Mouse (Mus musculus) spleen, adult 2 months (tissue): Measurements from ENCODE around the gene Msrb1. TPM values are rescaled to one million over a fixed set of nuclear protein-coding genes. Genes with fewer than 3 reads are reported as not detected.
"Not testable (repeated sequence)": the region's sequence is repeated elsewhere in the genome, so short reads cannot be mapped to it uniquely, and the experiment has no call there.

Experiments used
- DNase-seq, 2 experiments: peaks; one replicate each; pipeline versions ENCODE4 v3.0.0 to v3.0.0-alpha.2; 2012 to 2021; ENCODE audit warnings: low spot score in 2 of 2, low read depth in 1 of 2
- H3K27ac ChIP-seq: fragments of 200-500 bp; 2 replicates; pipeline ENCODE4 v1.5.1; 2012; ENCODE audit warnings: low read length, inconsistent platforms; ENCODE audit not compliant: insufficient read depth
- H3K27me3 ChIP-seq: fragments of 200-500 bp; 2 replicates; pipeline ENCODE4 v1.6.1; 2012; ENCODE audit warnings: mild to moderate bottlenecking, moderate library complexity, low read length, inconsistent platforms; ENCODE audit not compliant: control insufficient read depth, insufficient read depth
- H3K36me3 ChIP-seq: fragments of 200-500 bp; 2 replicates; pipeline ENCODE4 v1.6.1; 2012; ENCODE audit warnings: mild to moderate bottlenecking, low read length, inconsistent platforms; ENCODE audit not compliant: control insufficient read depth, insufficient read depth
- H3K4me1 ChIP-seq: fragments of 200-500 bp; 2 replicates; pipeline ENCODE4 v1.6.1; 2011; ENCODE audit warnings: inconsistent platforms; ENCODE audit not compliant: control insufficient read depth, insufficient read depth, insufficient read length
- H3K4me3 ChIP-seq: fragments of 200-500 bp; 2 replicates; pipeline ENCODE4 v1.5.1; 2011; ENCODE audit warnings: mild to moderate bottlenecking, inconsistent platforms; ENCODE audit not compliant: insufficient read depth, insufficient read length; ENCODE audit errors: extremely low read depth
- CTCF ChIP-seq: fragments of 200-500 bp; IDR thresholded peaks from 2 replicates; pipeline ENCODE4 v1.5.1; 2011; ENCODE audit warnings: mild to moderate bottlenecking, inconsistent platforms; ENCODE audit not compliant: insufficient read depth, insufficient read length, insufficient replicate concordance; ENCODE audit errors: extremely low read depth
- POLR2A ChIP-seq: fragments of 200-500 bp; IDR thresholded peaks from 2 replicates; pipeline ENCODE4 v1.6.1; 2011; ENCODE audit warnings: low read depth, low read length, inconsistent platforms
- WGBS: fragments of 180-500 bp; shearing (Covaris S2); methylation state at CpG from one replicate; pipeline ENCODE4 v1.1.7; 2018; 5-methylcytosine and 5-hydroxymethylcytosine counted together
- polyA plus RNA-seq: library from polyadenylated mRNA; depleted of rRNA; stranded (reverse); fragments of >200 nt; gene quantifications from 2 replicates; pipeline ENCODE4 v1.2.3, GENCODE M21; 2012

The Msrb1 gene
- polyA plus RNA-seq, 1 experiment = 66.9 TPM

DNA sequence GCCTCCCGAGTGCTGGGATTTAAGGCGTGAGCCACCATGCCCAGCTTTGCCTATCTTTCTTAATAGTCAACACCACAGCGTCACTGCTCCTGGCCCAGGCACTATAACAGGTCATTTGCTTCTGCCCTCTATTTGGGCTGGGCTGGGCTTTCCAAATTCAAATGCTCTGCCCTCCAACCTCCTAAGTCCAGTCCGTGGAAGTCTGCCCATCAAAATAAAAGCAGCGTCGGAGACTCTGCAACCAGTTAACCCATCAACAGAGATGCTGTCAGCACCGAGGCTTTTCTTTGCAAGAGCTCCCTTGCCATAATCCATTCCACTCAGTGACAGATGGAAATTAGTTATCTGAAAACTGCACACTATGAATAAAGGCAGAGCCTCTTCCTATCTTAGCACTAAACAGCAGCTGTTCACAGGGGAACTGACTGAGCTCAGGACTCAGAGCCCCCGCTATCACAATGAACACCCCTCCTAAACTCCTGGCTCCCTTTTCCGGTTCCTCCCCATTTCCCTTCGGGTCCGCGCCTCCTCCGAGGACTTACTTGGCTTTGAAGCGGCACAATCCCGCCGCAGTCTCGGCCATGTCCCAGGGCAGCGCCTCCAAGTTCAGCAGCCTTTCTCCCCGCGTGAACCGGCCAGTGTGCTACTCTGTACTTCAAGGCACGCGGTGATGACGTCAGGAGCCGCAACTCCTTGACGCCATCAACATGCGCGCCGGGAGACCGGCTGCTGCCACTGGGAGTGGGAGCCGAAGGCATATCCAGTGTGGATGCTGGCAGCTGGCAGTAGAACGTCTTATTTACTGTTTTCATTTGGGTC is 29.3 kb upstream of the Msrb1 start, which contains the start of gene Tbl3:
TSS of gene Tbl3 (minus strand) at position 679 of the 819 bp plus-strand sequence.
- Histone ChIP-seq H3K27me3 (no peaks in the 10 kb centered on the region), H3K27ac (peak within 1 kb of the TSS; percentile 66), H3K36me3 (peaks cover 11% of the 10 kb centered on the region), H3K4me1 (no peaks in the 10 kb centered on the region; the same call in 1 of the 2 replicates), H3K4me3 (peak within 1 kb of the TSS; percentile 84)
- 2% methylated on average over 32 of the region's 32 CpGs for WGBS
- DNase-seq = peak; percentile 79 to 89
- no peak for TF ChIP-seq CTCF
- TF ChIP-seq POLR2A = peak; percentile 72

DNA sequence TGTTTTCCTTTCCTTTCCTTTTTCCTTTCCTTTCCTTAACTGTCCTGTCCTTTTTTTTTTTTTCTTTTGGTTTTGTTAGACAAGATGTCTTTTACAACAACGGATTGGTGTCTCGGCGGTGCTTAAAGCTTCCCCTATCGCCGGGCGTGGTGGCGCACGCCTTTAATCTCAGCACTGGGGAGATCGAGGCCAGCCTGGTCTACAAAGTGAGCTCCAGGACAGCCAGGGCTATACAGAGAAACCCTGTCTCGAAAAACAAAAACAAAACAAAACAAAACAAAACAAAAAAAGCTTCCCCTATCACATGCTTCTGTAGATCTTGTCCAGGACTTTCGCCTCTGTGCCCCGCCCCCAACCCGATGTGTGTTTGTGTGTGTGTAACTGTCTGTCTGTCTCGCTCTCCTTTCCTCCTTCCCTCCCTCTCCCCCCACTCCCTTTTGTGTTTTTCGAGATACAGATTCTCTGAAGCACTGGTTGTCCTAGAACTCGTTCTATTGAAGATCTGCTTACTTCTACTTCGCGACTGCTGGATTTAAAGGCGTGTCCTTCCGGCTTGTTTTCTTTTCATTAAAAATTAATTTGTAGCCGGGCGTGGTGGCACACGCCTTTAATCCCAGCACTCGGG is 28.5 kb upstream of the Msrb1 start:
- peak overlapping the region; percentile 84 for H3K4me3 ChIP-seq
- H3K27me3 ChIP-seq = no peaks in the 10 kb centered on the region
- 2% methylated on average over 24 of the region's 24 CpGs for WGBS
- DNase-seq = no peak
- no peaks in the 10 kb centered on the region; the same call in 1 of the 2 replicates for H3K4me1 ChIP-seq
- H3K36me3 ChIP-seq = peaks cover 7% of the 10 kb centered on the region; the same call in 1 of the 2 replicates
- TF ChIP-seq POLR2A = no peak
- TF ChIP-seq CTCF = no peak
- H3K27ac ChIP-seq = peak overlapping the region; percentile 55

DNA sequence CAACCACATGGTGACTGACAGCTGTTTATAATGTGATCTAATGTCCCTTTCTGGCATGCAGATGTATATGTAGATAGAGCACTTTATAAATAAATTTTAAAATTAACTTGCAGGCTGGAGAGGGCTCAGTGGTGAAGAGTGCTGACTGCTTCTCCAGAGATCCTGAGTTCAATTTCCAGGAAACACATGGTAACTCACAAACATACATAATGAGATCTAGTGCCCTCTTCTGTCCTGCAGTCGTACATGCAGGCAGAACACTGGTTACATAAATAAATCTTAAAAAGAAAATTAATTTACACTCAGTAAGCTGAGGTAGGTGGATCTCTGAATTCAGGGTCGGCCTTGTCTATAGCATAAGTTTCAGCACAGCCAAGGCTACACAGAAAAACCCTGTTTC is 27.8 kb upstream of the Msrb1 start:
- peak in 1 of 2 experiments; percentile 35 for DNase-seq
- 22% methylated on average over 2 of the region's 2 CpGs for WGBS
- Histone ChIP-seq H3K4me3 (no peak overlapping the region), H3K27ac (no peak overlapping the region), H3K36me3 (peaks cover 7% of the 10 kb centered on the region; the same call in 1 of the 2 replicates), H3K4me1 (no peaks in the 10 kb centered on the region; the same call in 1 of the 2 replicates), H3K27me3 (no peaks in the 10 kb centered on the region)
- TF ChIP-seq CTCF (no peak), POLR2A (no peak)

GRCm38 (mm10) chr17:24715556-24715955 is 20.9 kb upstream of the Msrb1 start:
- no peak overlapping the region for H3K4me3 ChIP-seq
- no peaks in the 10 kb centered on the region for H3K4me1 ChIP-seq
- H3K27ac ChIP-seq = no peak overlapping the region
- no peak for DNase-seq
- peaks cover 2% of the 10 kb centered on the region; the same call in 1 of the 2 replicates for H3K36me3 ChIP-seq
- no peaks in the 10 kb centered on the region for H3K27me3 ChIP-seq
- 96% methylated on average over 6 of the region's 6 CpGs for WGBS
- TF ChIP-seq POLR2A (no peak), CTCF (no peak)

DNA sequence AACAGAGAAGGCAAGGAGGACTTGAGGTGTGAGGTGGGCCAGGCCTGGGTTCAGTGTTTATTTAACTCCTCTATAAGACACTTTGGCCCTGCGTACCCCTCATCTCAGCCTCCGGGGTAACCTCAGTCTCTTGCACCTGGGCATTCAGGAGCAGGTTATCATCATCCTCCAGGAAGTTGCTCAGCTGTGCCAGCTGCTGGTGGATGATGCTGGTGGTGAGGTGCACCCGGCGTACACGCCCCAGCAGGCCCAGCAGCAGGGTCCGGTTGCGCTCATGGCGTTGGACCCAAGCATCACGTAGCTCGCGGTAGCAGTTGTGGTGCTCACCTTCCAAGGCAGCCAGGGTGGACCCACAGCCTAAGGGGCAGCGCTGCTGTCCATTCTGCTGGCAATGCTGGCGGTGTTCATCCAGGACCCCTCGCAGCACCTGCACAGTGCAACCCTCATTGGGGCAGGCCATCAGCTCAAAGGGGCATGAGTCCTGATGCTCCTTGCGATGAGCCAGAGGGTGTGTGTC is 20.2 kb upstream of the Msrb1 start:
- Histone ChIP-seq H3K27ac (no peak overlapping the region), H3K4me3 (no peak overlapping the region), H3K27me3 (no peaks in the 10 kb centered on the region), H3K4me1 (no peaks in the 10 kb centered on the region), H3K36me3 (peaks cover 5% of the 10 kb centered on the region; the same call in 1 of the 2 replicates)
- 98% methylated on average over 15 of the region's 15 CpGs for WGBS
- DNase-seq = no peak
- TF ChIP-seq POLR2A (no peak), CTCF (no peak)

DNA sequence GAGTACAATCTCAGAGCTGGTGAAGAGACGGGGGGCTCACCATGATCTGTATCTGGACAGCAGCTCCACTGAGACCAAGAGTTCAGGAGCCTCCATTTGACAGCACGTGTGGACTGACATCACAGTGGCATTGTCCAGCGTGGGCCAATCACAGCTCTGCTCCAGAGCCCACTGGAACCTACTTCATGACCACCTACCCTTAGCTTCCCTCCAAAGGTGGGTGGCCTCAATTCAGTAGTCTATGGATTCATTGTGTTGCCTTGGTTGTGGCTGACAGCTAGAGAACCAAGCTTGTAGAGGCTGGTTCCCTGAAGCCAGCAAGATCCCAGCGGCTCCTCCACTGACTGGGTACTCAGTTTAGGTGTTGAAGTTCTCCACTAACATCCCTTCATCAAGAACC is 18.5 kb upstream of the Msrb1 start, which contains the start of the genes Rnf151 and Rps2:
TSS of gene Rnf151 (minus strand) at position 121 of the 400 bp plus-strand sequence.
TSS of gene Rps2 (plus strand) at position 174 of the 400 bp plus-strand sequence.
- no peak within 1 kb of the TSS for H3K4me3 ChIP-seq
- H3K27me3 ChIP-seq = no peaks in the 10 kb centered on the region
- 89% methylated on average over 4 of the region's 4 CpGs for WGBS
- H3K4me1 ChIP-seq = no peaks in the 10 kb centered on the region; the same call in 1 of the 2 replicates
- TF ChIP-seq CTCF = no peak
- TF ChIP-seq POLR2A = no peak
- peaks cover 14% of the 10 kb centered on the region for H3K36me3 ChIP-seq
- H3K27ac ChIP-seq = no peak within 1 kb of the TSS
- no peak for DNase-seq

DNA sequence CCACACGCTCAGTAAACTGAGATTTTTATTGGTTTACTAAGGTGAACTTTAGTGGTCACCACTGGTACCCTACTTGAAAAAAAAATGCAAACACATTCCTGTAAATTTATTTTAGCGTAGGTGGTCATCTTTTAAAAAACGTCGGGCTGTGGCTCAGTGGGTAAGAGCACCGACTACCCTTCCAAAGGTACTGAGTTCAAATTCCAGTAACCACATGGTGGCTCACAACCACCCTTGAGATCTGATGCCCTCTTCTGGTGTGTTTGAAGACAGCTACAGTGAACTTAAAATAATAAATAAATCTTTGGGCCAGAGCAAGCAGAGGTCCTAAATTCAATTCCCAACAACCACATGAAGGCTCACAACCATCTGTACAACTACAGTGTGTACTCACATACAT is 17.5 kb upstream of the Msrb1 start:
- 68% methylated on average over 5 of the region's 5 CpGs for WGBS
- not testable (repeated sequence) for H3K4me1 ChIP-seq, DNase-seq, H3K27ac ChIP-seq, H3K27me3 ChIP-seq
- Histone ChIP-seq H3K36me3 (peaks cover 14% of the 10 kb centered on the region), H3K4me3 (peak overlapping the region; percentile 79; the same call in 1 of the 2 replicates)
